Mouse (Mus musculus): ENCODE measurements at regions not wholly inside any gene's neighbourhood (a gene's known extent, or its start where the extent isn't known, plus 50 kb on each side); places are given as distances from the start of the nearest gene placed in this dataset.

GRCm38 (mm10) chr17:29775836-29776235 is 59.0 kb upstream of the Ccdc167 start:
- DNase-seq (ENCODE audit: low spot score in 2 of 2): no peak

- peak in 1 of 2 experiments; percentile 23 for DNase-seq (ENCODE audit: low spot score in 2 of 2)
Observed at GRCm38 (mm10) chr17:29773339-29773738, 56.5 kb upstream of the Ccdc167 start.

GRCm38 (mm10) chr17:29770914-29771313 is 54.1 kb upstream of the Ccdc167 start:
- no peak for DNase-seq (ENCODE audit: low spot score in 2 of 2)

- DNase-seq (ENCODE audit: low spot score in 2 of 2): no peak
Observed at GRCm38 (mm10) chr17:29769631-29770030, 52.8 kb upstream of the Ccdc167 start.

- no peak for DNase-seq (ENCODE audit: low spot score in 2 of 2)
Observed at GRCm38 (mm10) chr17:29769143-29769542, 52.3 kb upstream of the Ccdc167 start.

- DNase-seq (ENCODE audit: low spot score in 2 of 2): no peak
Observed at GRCm38 (mm10) chr17:29768642-29769041, 51.8 kb upstream of the Ccdc167 start.

Data from layer of hippocampus, adult 8-10 months (tissue).